Mouse (Mus musculus): ENCODE results near the gene Cdkl3. TPM values are rescaled to one million over a fixed set of nuclear protein-coding genes. Genes with fewer than 3 reads are reported as not detected.
"Not testable (repeated sequence)": the region's sequence is repeated elsewhere in the genome, so short reads cannot be mapped to it uniquely, and the experiment has no call there.

The Cdkl3 gene
- total RNA-seq, 1 experiment from 2014 or later, result 12.8 TPM

- ATAC-seq (ENCODE audit: extremely low read depth, insufficient number of reproducible peaks, low FRiP score, poor library complexity, severe bottlenecking), result no peak
Measured at GRCm38 (mm10) chr11:52105503-52105902, 101.5 kb downstream of the Cdkl3 start.

- ATAC-seq (ENCODE audit: extremely low read depth, insufficient number of reproducible peaks, low FRiP score, poor library complexity, severe bottlenecking), result no peak
Measured at GRCm38 (mm10) chr11:52106037-52106436, 102.0 kb downstream of the Cdkl3 start.

GRCm38 (mm10) chr11:52106438-52106837 is 102.4 kb downstream of the Cdkl3 start:
- ATAC-seq (ENCODE audit: extremely low read depth, insufficient number of reproducible peaks, low FRiP score, poor library complexity, severe bottlenecking), result no peak

GRCm38 (mm10) chr11:52108796-52109195 is 104.8 kb downstream of the Cdkl3 start:
- no peak for ATAC-seq (ENCODE audit: extremely low read depth, insufficient number of reproducible peaks, low FRiP score, poor library complexity, severe bottlenecking)

GRCm38 (mm10) chr11:52109421-52109820 is 105.4 kb downstream of the Cdkl3 start:
- ATAC-seq (ENCODE audit: extremely low read depth, insufficient number of reproducible peaks, low FRiP score, poor library complexity, severe bottlenecking), result no peak

GRCm38 (mm10) chr11:52115479-52115878 is 111.5 kb downstream of the Cdkl3 start:
- ATAC-seq (ENCODE audit: extremely low read depth, insufficient number of reproducible peaks, low FRiP score, poor library complexity, severe bottlenecking), result no peak

- ATAC-seq (ENCODE audit: extremely low read depth, insufficient number of reproducible peaks, low FRiP score, poor library complexity, severe bottlenecking), result not testable (repeated sequence)
Measured at GRCm38 (mm10) chr11:52116117-52116516, 112.1 kb downstream of the Cdkl3 start.

- no peak for ATAC-seq (ENCODE audit: extremely low read depth, insufficient number of reproducible peaks, low FRiP score, poor library complexity, severe bottlenecking)
Measured at GRCm38 (mm10) chr11:52117156-52117555, 113.1 kb downstream of the Cdkl3 start.

- not testable (repeated sequence) for ATAC-seq (ENCODE audit: extremely low read depth, insufficient number of reproducible peaks, low FRiP score, poor library complexity, severe bottlenecking)
Measured at GRCm38 (mm10) chr11:52120415-52120814, 116.4 kb downstream of the Cdkl3 start.

- no peak for ATAC-seq (ENCODE audit: extremely low read depth, insufficient number of reproducible peaks, low FRiP score, poor library complexity, severe bottlenecking)
Measured at GRCm38 (mm10) chr11:52122045-52122444, 118.0 kb downstream of the Cdkl3 start.

- no peak for ATAC-seq (ENCODE audit: extremely low read depth, insufficient number of reproducible peaks, low FRiP score, poor library complexity, severe bottlenecking)
Measured at GRCm38 (mm10) chr11:52124468-52124867, 120.4 kb downstream of the Cdkl3 start.

GRCm38 (mm10) chr11:52127169-52127568 is 123.1 kb downstream of the Cdkl3 start:
- ATAC-seq (ENCODE audit: extremely low read depth, insufficient number of reproducible peaks, low FRiP score, poor library complexity, severe bottlenecking), result no peak

- ATAC-seq (ENCODE audit: extremely low read depth, insufficient number of reproducible peaks, low FRiP score, poor library complexity, severe bottlenecking), result no peak
Measured at GRCm38 (mm10) chr11:52127760-52128159, 123.7 kb downstream of the Cdkl3 start.

GRCm38 (mm10) chr11:52128316-52129061 is 124.5 kb downstream of the Cdkl3 start:
- ATAC-seq (ENCODE audit: extremely low read depth, insufficient number of reproducible peaks, low FRiP score, poor library complexity, severe bottlenecking), result no peak

GRCm38 (mm10) chr11:52129171-52129570 is 125.2 kb downstream of the Cdkl3 start:
- ATAC-seq (ENCODE audit: extremely low read depth, insufficient number of reproducible peaks, low FRiP score, poor library complexity, severe bottlenecking), result no peak

- ATAC-seq (ENCODE audit: extremely low read depth, insufficient number of reproducible peaks, low FRiP score, poor library complexity, severe bottlenecking), result no peak
Measured at GRCm38 (mm10) chr11:52129621-52130450, 125.8 kb downstream of the Cdkl3 start.

GRCm38 (mm10) chr11:52130451-52131068 is 126.5 kb downstream of the Cdkl3 start:
- no peak for ATAC-seq (ENCODE audit: extremely low read depth, insufficient number of reproducible peaks, low FRiP score, poor library complexity, severe bottlenecking)
